Mouse (Mus musculus) lung, embryonic 15.5 days (tissue): ENCODE measurements around the gene Rabgap1l. TPM values are rescaled to one million over a fixed set of nuclear protein-coding genes. Genes with fewer than 3 reads are reported as not detected.
A peak's percentile ranks its signal among the peaks of the same experiment; 100 is the strongest.

Source experiments
- ATAC-seq: fragments of 200-750 bp; cut with Nextera tagmentation; 2 replicates; pipeline ENCODE4 v1.8.0; 2017; ENCODE audit warnings: moderate number of reproducible peaks, borderline replicate concordance; ENCODE audit not compliant: low FRiP score, low TSS enrichment; ENCODE audit errors: extremely low read depth
- H3K27ac ChIP-seq: fragments of 300-500 bp; sonication (generic); 2 replicates; pipeline ENCODE4 v1.5.1; 2015; ENCODE audit warnings: moderate library complexity, mild to moderate bottlenecking, inconsistent platforms
- H3K27me3 ChIP-seq: fragments of 300-500 bp; sonication (generic); 2 replicates; pipeline ENCODE4 v1.6.1; 2015; ENCODE audit warnings: inconsistent platforms
- H3K36me3 ChIP-seq: fragments of 300-500 bp; sonication (generic); 2 replicates; pipeline ENCODE4 v1.6.1; 2015; ENCODE audit warnings: inconsistent platforms
- H3K4me1 ChIP-seq: fragments of 300-500 bp; sonication (generic); 2 replicates; pipeline ENCODE4 v1.6.1; 2015; ENCODE audit warnings: inconsistent platforms
- H3K4me2 ChIP-seq: fragments of 300-500 bp; sonication (generic); 2 replicates; pipeline ENCODE4 v1.6.1; 2015; ENCODE audit warnings: inconsistent platforms, mild to moderate bottlenecking, moderate library complexity
- H3K4me3 ChIP-seq: fragments of 300-500 bp; sonication (generic); 2 replicates; pipeline ENCODE4 v1.5.1; 2015; ENCODE audit warnings: mild to moderate bottlenecking, inconsistent platforms
- H3K9ac ChIP-seq: fragments of 300-500 bp; sonication (generic); 2 replicates; pipeline ENCODE4 v1.6.1; 2015; ENCODE audit warnings: inconsistent platforms
- H3K9me3 ChIP-seq: fragments of 300-500 bp; sonication (generic); 2 replicates; pipeline ENCODE4 v1.6.1; 2016; ENCODE audit warnings: inconsistent platforms
- WGBS: fragments of 180-500 bp; shearing (Covaris S2); methylation state at CpG from one replicate; pipeline ENCODE4 v1.1.7; 2015; 5-methylcytosine and 5-hydroxymethylcytosine counted together
- microRNA counts: library from miRNA; unstranded; fragments of <30 nt; microRNA quantifications from one replicate; lab custom pipeline; 2016
- microRNA-seq: library from miRNA; unstranded; fragments of <30 nt; microRNA quantifications from one replicate; pipeline ENCODE4, GENCODE M21; 2016
- polyA plus RNA-seq: library from polyadenylated mRNA; unstranded; fragments of >200 nt; fragmentation: Nextera tagmentation; extraction: Ambion mirVana; gene quantifications from 2 replicates; pipeline ENCODE4 v1.2.1, GENCODE M21; 2015

Rabgap1l gene
- polyA plus RNA-seq, 1 experiment from 2014 or later: 24.0 TPM

GRCm38 (mm10) chr1:160205486-160205885, 587.5 kb downstream of the Rabgap1l start:
- H3K9ac ChIP-seq: no peak overlapping the region
- H3K27ac ChIP-seq: no peak overlapping the region
- H3K4me1 ChIP-seq: peaks cover under 1% of the 10 kb centered on the region; the same call in 1 of the 2 replicates
- no peak overlapping the region for H3K4me2 ChIP-seq
- H3K27me3 ChIP-seq: no peaks in the 10 kb centered on the region
- peaks cover 63% of the 10 kb centered on the region for H3K36me3 ChIP-seq
- no peak overlapping the region for H3K4me3 ChIP-seq
- no peaks in the 10 kb centered on the region for H3K9me3 ChIP-seq
- ATAC-seq: no peak

GRCm38 (mm10) chr1:160195337-160195663, 597.7 kb downstream of the Rabgap1l start:
- Histone ChIP-seq H3K4me3 (peak overlapping the region; percentile 71), H3K4me1 (peaks cover 8% of the 10 kb centered on the region; the same call in 1 of the 2 replicates), H3K36me3 (peaks cover 25% of the 10 kb centered on the region; the same call in 1 of the 2 replicates), H3K27me3 (no peaks in the 10 kb centered on the region), H3K9ac (peak overlapping the region; percentile 79), H3K27ac (peak overlapping the region; percentile 58), H3K9me3 (no peaks in the 10 kb centered on the region), H3K4me2 (peak overlapping the region; percentile 76)
- no peak; the same call in none of the 2 replicates for ATAC-seq
- under 1% methylated on average over 13 of the region's 13 CpGs for WGBS

DNA sequence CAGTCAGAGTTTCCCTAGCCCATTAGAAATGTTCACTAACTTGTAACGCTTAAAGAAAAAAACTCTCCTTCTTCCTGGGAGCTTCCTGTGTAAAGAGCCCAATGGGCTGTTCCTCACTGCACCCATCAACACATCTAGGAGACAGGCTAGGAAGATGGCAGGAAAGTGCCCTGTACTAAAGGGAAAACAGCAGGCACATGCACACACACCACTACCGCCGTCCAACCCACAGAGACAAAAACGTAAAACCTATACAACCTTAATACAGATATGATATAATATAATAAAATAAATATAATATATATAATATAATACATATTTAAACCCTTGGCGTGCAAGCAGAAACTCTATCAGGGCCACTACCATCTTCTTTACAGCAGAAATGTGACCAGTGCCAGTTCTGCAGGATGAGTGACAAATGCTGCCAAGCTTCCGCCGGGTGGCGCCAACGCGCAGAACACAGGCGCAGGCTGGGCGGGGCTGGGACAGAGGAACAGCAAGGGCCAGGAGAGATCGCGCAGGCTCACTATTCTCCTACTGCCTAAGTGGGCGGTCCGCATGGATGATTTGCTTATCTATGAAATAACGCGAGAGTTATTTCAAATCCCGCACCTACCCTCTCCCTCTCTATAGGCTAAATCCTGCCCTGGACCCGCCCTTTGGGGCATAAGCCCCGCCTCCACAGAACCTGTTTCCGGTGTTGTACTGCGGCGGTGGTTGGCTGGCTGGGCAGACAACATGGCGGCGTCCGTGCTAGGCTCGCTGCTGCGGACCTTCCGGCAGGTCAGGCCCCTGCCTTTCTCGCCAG, 598.3 kb downstream of the Rabgap1l start, which contains the start of gene Mrps14:
Gene Mrps14 (plus strand): TSS at position 687 of the 808 bp plus-strand sequence.
- Histone ChIP-seq H3K9ac (peak within 1 kb of the TSS; percentile 79), H3K9me3 (no peaks in the 10 kb centered on the region), H3K4me3 (peak within 1 kb of the TSS; percentile 71), H3K4me1 (peaks cover 8% of the 10 kb centered on the region; the same call in 1 of the 2 replicates), H3K4me2 (peak within 1 kb of the TSS; percentile 76), H3K27me3 (no peaks in the 10 kb centered on the region), H3K36me3 (peaks cover 21% of the 10 kb centered on the region; the same call in 1 of the 2 replicates), H3K27ac (peak within 1 kb of the TSS; percentile 58)
- peak; percentile 100 for ATAC-seq
- WGBS: 6% methylated on average over 31 of the region's 31 CpGs

DNA sequence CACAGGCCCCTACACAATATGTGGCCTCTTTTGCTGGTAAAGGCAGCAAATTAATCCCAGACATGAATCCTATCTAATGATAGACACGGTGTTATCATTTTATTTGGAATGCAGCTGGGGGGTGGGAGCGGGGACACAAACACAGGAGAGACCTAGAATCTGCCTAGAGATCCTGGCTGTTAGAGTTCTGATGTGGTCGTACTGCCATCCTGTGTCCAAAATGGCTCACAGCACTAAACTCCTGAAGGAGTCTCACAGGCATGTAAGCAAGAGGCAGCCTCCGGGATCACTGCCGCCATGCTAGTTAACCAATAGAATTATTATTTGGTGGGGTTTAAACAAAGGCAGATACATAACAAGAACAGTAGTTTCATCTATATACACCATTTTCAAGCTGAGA, 608.5 kb downstream of the Rabgap1l start:
- no peak for ATAC-seq
- 13% methylated on average over 5 of the region's 5 CpGs for WGBS
- H3K36me3 ChIP-seq: no peaks in the 10 kb centered on the region
- no peak overlapping the region for H3K27ac ChIP-seq
- H3K9ac ChIP-seq: no peak overlapping the region
- no peak overlapping the region for H3K4me2 ChIP-seq
- no peaks in the 10 kb centered on the region for H3K9me3 ChIP-seq
- no peak overlapping the region for H3K4me3 ChIP-seq
- no peaks in the 10 kb centered on the region for H3K4me1 ChIP-seq
- H3K27me3 ChIP-seq: no peaks in the 10 kb centered on the region

GRCm38 (mm10) chr1:160181216-160181615, 611.8 kb downstream of the Rabgap1l start:
- Histone ChIP-seq H3K4me1 (no peaks in the 10 kb centered on the region), H3K4me2 (no peak overlapping the region), H3K27me3 (no peaks in the 10 kb centered on the region), H3K27ac (no peak overlapping the region), H3K9ac (no peak overlapping the region), H3K36me3 (no peaks in the 10 kb centered on the region), H3K4me3 (no peak overlapping the region), H3K9me3 (no peaks in the 10 kb centered on the region)
- ATAC-seq: no peak
- 62% methylated on average over 4 of the region's 4 CpGs for WGBS

- Histone ChIP-seq H3K27me3 (no peaks in the 10 kb centered on the region), H3K9me3 (no peaks in the 10 kb centered on the region), H3K36me3 (no peaks in the 10 kb centered on the region), H3K4me2 (no peak overlapping the region), H3K4me1 (no peaks in the 10 kb centered on the region), H3K27ac (no peak overlapping the region), H3K4me3 (no peak overlapping the region), H3K9ac (no peak overlapping the region)
- no peak for ATAC-seq
- 76% methylated on average over 8 of the region's 8 CpGs for WGBS
Measured at GRCm38 (mm10) chr1:160176903-160177302, 616.1 kb downstream of the Rabgap1l start.

MicroRNAs within 50 kb of the gene (microRNA counts, 519-probe panel; counts per million panel counts)
- microRNA mmu-miR-1927 (lab: Ali Mortazavi, UCI): 937 counts per million, percentile 4 among the panel's probes with 10 or more counts

Small RNA genes lying within 50 kb of the gene (microRNA-seq; reads per million reads assigned to microRNA genes)
- gene Mir1927: 3.3 reads per million, percentile 15 among the genes with 10 or more reads in this experiment

Other genes starting within 250 kb of the Rabgap1l start
- 7.9 and 9.8 TPM in 2 replicates for gene Rc3h1, start 113.2 kb upstream of the Rabgap1l start, polyA plus RNA-seq
- gene Serpinc1, start 185.4 kb upstream of the Rabgap1l start, polyA plus RNA-seq: 2.3 and 3.7 TPM in 2 replicates
- gene Zbtb37, start 241.6 kb upstream of the Rabgap1l start, polyA plus RNA-seq: 8.1 and 9.0 TPM in 2 replicates